Mouse (Mus musculus): Measurements from ENCODE around the gene Hacd3.

The Hacd3 gene

DNA sequence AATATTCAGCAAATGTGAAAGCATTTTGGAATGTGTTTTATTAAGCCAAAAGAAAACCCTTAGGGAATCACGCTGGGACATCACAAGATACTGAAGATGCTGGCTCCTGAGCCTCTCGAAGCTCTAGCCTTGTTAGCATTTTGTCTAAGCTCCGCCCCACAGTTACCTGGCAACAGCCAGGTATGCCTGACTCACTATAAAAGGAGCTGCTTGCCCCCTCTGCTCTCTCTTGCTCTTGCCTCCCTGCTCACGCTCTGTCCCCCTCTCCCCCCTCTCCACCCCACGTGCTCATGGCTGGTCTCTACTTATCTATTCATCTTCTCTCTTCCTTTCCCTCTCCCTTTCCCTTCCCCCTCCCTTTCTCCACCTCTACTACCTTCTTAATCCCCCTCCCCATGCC, 69.4 kb downstream of the Hacd3 start:
- no peak for DNase-seq (ENCODE audit: extremely low read depth, low read depth, low spot score)

DNA sequence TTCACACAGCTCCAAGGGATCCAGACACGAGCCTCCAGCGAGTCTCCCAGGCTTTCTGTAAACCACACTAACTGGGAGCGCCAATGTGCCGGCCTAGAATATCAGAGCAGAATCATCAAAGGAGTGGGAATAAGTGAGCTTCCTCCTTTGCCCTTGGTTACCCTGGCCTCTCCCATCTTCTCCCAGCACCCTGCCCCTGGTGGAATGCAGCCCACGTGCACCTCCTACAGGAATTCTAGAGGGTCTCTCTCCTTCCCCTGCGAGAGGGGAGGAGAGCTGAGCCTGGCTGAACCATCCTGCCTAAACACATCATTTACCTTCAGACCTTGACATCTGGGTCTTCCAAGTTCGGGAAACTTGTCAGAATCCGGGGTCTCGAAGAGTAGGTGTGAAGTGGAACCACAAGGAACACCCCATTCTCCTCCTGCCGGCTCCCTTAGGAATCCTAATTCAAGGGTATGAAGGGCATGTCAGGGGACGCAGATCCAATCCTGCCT, 70.3 kb downstream of the Hacd3 start, which contains the start of gene Slc24a1:
Gene Slc24a1, minus strand, starts transcription at position 447 of the 497 bp plus-strand sequence.
- DNase-seq (ENCODE audit: extremely low read depth, low read depth, low spot score): no peak

DNA sequence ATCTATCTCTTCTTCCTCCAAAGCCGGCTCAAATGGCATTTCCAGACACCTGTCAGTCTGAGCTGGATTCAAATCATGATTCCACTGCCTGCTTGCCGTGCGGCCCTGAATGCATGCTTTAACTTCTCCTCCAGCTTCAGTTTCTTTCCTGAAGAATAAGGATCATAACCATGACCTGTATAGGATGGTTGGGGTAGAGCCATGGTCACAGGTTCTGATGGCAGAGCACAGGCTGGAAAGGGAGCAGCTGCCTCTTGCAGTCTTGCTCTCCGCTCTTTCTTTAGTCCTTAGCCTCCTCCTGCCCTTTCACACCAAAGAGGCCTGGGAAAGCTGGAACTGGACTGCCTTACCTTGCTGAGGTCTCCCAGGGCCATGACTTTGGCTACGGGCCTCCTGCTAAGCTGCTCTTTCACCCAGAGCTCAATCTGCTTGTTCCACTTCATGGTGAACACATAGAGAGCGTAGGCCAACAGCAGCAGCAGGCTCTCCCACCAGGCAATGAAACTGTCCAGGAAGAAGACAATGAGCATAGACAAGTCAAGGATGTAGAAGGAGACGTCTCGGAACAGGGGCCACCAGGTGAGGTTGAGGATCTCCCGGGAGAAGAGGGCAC, 73.9 kb downstream of the Hacd3 start:
- no peak for DNase-seq (ENCODE audit: extremely low read depth, low read depth, low spot score)

DNA sequence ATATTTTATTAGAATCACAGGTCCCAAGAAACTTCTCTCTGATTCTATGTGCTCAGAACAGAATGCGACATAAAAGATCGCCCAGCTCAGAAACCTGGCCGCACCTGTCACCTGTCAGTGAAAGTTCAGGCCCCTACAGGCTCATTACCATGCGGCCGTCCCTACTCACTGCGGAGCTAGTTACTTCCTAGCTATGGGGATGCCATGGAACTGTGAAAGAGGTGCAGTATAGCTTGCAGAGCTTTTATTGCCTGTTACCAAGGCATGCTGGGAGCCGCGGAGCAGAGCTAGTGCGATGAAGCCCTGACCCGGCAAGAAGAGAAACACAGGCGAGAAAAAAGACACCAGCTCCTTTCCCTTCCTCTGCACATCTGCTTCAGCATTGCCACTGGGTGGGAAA, 77.5 kb downstream of the Hacd3 start:
- DNase-seq (ENCODE audit: extremely low read depth, low read depth, low spot score): no peak

DNA sequence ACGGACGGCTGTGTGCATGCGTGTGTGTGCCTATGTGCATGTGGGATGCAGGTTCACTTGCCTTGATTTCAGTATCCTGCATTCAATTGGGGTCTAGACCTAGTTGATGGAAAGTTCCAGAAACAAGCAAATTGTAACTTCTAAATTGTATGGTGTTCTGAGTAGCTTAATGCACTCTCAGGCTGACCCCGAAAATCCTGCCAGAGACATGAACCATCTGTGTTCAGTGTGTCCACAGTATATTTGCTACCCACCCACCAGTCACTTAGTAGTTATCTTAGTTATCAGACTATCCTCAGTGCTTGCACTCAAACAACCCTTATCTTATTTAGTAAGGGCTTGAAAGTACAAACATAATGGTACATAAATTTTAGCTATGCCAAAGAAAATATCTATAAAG, 79.8 kb downstream of the Hacd3 start:
- no peak for DNase-seq (ENCODE audit: extremely low read depth, low read depth, low spot score)

DNA sequence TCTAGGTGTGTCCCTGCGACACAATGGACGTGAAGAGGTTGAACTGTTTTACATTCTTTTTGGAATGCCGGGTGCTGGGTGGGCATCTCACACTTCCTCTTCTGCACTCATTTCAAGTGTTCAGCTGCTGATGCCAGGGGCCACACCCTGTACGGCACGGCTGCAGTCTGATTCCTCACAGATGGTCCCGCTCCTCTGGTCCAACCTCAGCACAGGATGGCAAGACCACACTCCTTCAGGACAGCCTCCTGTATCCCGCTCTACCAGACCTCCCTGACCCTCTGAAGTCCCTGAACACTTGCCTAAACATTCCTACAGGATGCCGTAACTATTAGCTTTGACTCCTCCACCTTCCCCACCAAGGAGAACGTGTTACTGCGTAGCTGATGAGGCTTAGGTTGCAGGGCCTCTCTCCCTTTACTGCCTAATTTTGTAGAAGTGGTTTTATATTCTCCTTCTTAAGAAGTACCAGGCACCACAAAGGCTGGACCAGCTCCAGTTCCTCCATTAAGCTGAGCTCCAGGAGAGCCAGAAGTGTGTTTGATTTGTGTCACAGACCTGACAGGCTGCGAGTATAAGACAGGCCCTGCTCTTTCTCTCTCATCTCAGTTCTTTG, 80.7 kb downstream of the Hacd3 start:
- no peak for DNase-seq (ENCODE audit: extremely low read depth, low read depth, low spot score)

DNA sequence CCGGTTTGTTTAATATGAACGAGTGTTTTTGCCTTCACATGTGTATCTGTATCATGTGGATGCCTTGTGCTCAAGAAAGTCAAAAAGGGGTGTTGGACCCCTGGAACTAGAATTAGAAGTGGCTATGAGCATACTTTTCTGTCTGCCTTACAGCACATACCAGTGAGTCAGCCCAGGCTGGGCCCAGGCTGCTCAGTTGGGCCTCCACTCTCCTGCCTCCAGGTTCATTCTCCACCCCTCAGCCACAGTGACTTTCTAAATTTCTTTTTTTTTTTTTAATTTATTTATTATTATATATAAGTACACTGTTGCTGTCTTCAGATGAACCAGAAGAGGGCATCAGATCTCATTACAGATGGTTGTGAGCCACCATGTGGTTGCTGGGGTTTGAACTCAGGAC, 81.7 kb downstream of the Hacd3 start:
- no peak for DNase-seq (ENCODE audit: extremely low read depth, low read depth, low spot score)

DNA sequence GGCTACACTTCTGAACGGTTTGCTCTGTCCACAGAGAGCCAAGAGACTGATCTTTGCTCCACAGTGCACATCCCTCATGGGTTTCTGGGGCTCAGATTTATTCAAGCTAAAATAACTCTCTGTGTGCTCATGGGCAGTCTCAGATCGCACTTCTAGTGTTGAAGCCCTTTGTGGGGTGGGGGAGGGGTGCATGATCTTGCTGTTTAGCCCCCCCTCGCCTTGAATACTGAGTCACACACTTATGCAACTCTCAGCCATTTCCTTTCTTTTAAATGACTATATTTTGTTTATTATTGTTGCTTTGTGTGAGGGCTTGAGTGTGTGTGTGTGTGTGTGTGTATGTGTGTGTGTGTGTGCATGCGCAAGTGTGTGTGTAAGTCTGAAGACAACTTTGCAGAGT, 82.2 kb downstream of the Hacd3 start:
- DNase-seq (ENCODE audit: extremely low read depth, low read depth, low spot score): no peak

DNA sequence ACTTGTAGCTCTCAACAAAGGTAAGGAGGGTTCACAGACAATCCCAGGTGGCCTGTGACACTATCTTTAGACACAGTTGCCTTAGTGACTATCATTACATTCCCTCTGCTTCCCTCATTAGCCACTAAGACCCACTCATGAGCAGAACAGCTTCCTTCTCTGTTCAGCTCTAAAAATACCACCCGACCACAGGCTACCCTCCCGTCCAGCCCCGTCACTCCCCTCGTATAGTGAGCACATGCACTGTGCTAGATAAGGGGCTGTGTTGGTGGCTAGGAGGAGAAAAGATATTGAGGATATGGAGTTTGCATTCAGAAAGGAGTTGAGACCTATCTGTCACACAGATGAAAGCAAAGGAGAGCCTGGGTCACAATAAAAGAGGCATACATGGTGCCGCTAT, 83.0 kb downstream of the Hacd3 start:
- DNase-seq (ENCODE audit: extremely low read depth, low read depth, low spot score): no peak

DNA sequence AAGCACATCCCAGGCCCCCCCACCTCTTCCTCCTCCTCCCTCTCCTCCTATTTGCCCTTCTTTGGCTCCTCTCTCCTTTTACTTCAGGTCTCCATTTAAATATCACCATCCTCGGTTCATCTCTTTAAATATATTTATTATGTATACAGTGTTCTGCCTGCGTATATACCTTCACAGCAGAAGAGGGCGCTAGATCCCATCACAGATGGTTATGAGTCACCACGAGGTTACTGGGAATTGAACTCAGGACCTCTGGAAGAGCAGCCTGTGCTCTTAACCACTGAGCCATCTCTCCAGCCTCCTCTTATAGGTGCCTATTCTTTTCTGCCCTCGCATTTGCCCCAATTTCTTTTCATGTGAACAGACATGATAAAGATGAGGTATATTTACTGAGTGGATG, 84.0 kb downstream of the Hacd3 start:
- DNase-seq (ENCODE audit: extremely low read depth, low read depth, low spot score): no peak

Data from fat pad, adult 2 months (tissue).